Mouse (Mus musculus) midbrain, embryonic 10.5 days (tissue): ENCODE results near the gene P4ha1. TPM values are rescaled to one million over a fixed set of nuclear protein-coding genes. Genes with fewer than 3 reads are reported as not detected.
"Not testable (repeated sequence)": the region's sequence is repeated elsewhere in the genome, so short reads cannot be mapped to it uniquely, and the experiment has no call there.

Experiments
- DNase-seq: peaks from one replicate; pipeline ENCODE4 v3.0.0-alpha.2; 2017; ENCODE audit warnings: low spot score
- H3K27ac ChIP-seq: fragments of 300-500 bp; sonication (generic); replicated peaks from 2 replicates; pipeline ENCODE4 v1.5.1; 2016; ENCODE audit warnings: mild to moderate bottlenecking
- H3K27me3 ChIP-seq: fragments of 300-500 bp; sonication (generic); 2 replicates; pipeline ENCODE4 v1.6.1; 2016; ENCODE audit warnings: low read depth, mild to moderate bottlenecking; ENCODE audit not compliant: poor library complexity, severe bottlenecking
- H3K36me3 ChIP-seq: fragments of 300-500 bp; sonication (generic); 2 replicates; pipeline ENCODE4 v1.6.1; 2016; ENCODE audit warnings: mild to moderate bottlenecking, moderate library complexity
- H3K4me1 ChIP-seq: fragments of 300-500 bp; sonication (generic); 2 replicates; pipeline ENCODE4 v1.6.1; 2016
- H3K4me3 ChIP-seq: fragments of 300-500 bp; sonication (generic); 2 replicates; pipeline ENCODE4 v1.5.1; 2016; ENCODE audit warnings: mild to moderate bottlenecking, moderate library complexity
- H3K9me3 ChIP-seq: fragments of 300-500 bp; sonication (generic); replicated peaks from 2 replicates; pipeline ENCODE4 v1.6.1; 2016; ENCODE audit warnings: mild to moderate bottlenecking
- WGBS: fragments of 180-500 bp; shearing (Covaris S2); methylation state at CpG from one replicate; pipeline ENCODE4 v1.1.7; 2016; 5-methylcytosine and 5-hydroxymethylcytosine counted together
- polyA plus RNA-seq: library from polyadenylated mRNA; unstranded; fragments of >200 nt; fragmentation: Nextera tagmentation; extraction: Ambion mirVana; gene quantifications from 2 replicates; pipeline ENCODE4 v1.2.1, GENCODE M21; 2016

The P4ha1 gene
- polyA plus RNA-seq, 1 experiment from 2014 or later, result 50.9 TPM

- Histone ChIP-seq H3K27ac (no peak overlapping the region), H3K4me3 (no peak overlapping the region), H3K36me3 (peaks cover 89% of the 10 kb centered on the region), H3K4me1 (no peaks in the 10 kb centered on the region), H3K27me3 (no peaks in the 10 kb centered on the region), H3K9me3 (peaks cover 3% of the 10 kb centered on the region; the same call in 1 of the 2 replicates)
- WGBS, result 95% methylated on average over 4 of the region's 4 CpGs
- DNase-seq, result no peak
Observed at GRCm38 (mm10) chr10:59358744-59359143, 35.6 kb downstream of the P4ha1 start.

GRCm38 (mm10) chr10:59363208-59363607 lies 40.1 kb downstream of the P4ha1 start:
- peaks cover 3% of the 10 kb centered on the region; the same call in 1 of the 2 replicates for H3K9me3 ChIP-seq
- WGBS, result 92% methylated on average over 2 of the region's 2 CpGs
- H3K36me3 ChIP-seq, result peaks cover 96% of the 10 kb centered on the region
- no peak overlapping the region for H3K4me3 ChIP-seq
- no peak overlapping the region for H3K27ac ChIP-seq
- no peak for DNase-seq
- 0 out of 2 replicates have a peak, but pooled peaks cover 2% of the 10 kb centered on the region for H3K4me1 ChIP-seq
- H3K27me3 ChIP-seq, result no peaks in the 10 kb centered on the region

- Histone ChIP-seq H3K4me3 (no peak overlapping the region), H3K4me1 (0 out of 2 replicates have a peak, but pooled peaks cover 2% of the 10 kb centered on the region), H3K27ac (no peak overlapping the region), H3K36me3 (peaks cover 99% of the 10 kb centered on the region), H3K9me3 (peaks cover 3% of the 10 kb centered on the region; the same call in 1 of the 2 replicates), H3K27me3 (no peaks in the 10 kb centered on the region)
- WGBS, result 93% methylated on average over 3 of the region's 3 CpGs
- DNase-seq, result no peak
Observed at GRCm38 (mm10) chr10:59364551-59364950, 41.5 kb downstream of the P4ha1 start.

- Histone ChIP-seq H3K36me3 (peaks cover 99% of the 10 kb centered on the region), H3K27me3 (no peaks in the 10 kb centered on the region), H3K4me3 (no peak overlapping the region), H3K4me1 (0 out of 2 replicates have a peak, but pooled peaks cover 2% of the 10 kb centered on the region), H3K27ac (0 out of 2 replicates have a peak overlapping the region, but pooled peaks have one; percentile 7), H3K9me3 (no peaks in the 10 kb centered on the region)
- DNase-seq, result no peak
- 86% methylated on average over 5 of the region's 5 CpGs for WGBS
Observed at GRCm38 (mm10) chr10:59365804-59366589, 42.9 kb downstream of the P4ha1 start.

- 97% methylated on average over 4 of the region's 4 CpGs for WGBS
- Histone ChIP-seq H3K27me3 (no peaks in the 10 kb centered on the region), H3K27ac (no peak overlapping the region), H3K9me3 (no peaks in the 10 kb centered on the region), H3K4me1 (0 out of 2 replicates have a peak, but pooled peaks cover 2% of the 10 kb centered on the region), H3K36me3 (peaks cover 99% of the 10 kb centered on the region), H3K4me3 (no peak overlapping the region)
- no peak for DNase-seq
Observed at GRCm38 (mm10) chr10:59366746-59367145, 43.6 kb downstream of the P4ha1 start.

GRCm38 (mm10) chr10:59367206-59367605 lies 44.1 kb downstream of the P4ha1 start:
- Histone ChIP-seq H3K4me3 (no peak overlapping the region), H3K27me3 (no peaks in the 10 kb centered on the region), H3K4me1 (0 out of 2 replicates have a peak, but pooled peaks cover 2% of the 10 kb centered on the region), H3K9me3 (no peaks in the 10 kb centered on the region), H3K27ac (no peak overlapping the region), H3K36me3 (peaks cover 99% of the 10 kb centered on the region)
- DNase-seq, result no peak
- 88% methylated on average over 4 of the region's 4 CpGs for WGBS

- Histone ChIP-seq H3K36me3 (peaks cover 99% of the 10 kb centered on the region), H3K4me1 (0 out of 2 replicates have a peak, but pooled peaks cover 2% of the 10 kb centered on the region), H3K27me3 (no peaks in the 10 kb centered on the region), H3K9me3 (no peaks in the 10 kb centered on the region), H3K27ac (no peak overlapping the region), H3K4me3 (no peak overlapping the region)
- WGBS, result 94% methylated on average over 8 of the region's 8 CpGs
- no peak for DNase-seq
Observed at GRCm38 (mm10) chr10:59368729-59369128, 45.6 kb downstream of the P4ha1 start.

- H3K9me3 ChIP-seq, result no peaks in the 10 kb centered on the region
- 95% methylated on average over 9 of the region's 9 CpGs for WGBS
- no peaks in the 10 kb centered on the region for H3K27me3 ChIP-seq
- 0 out of 2 replicates have a peak, but pooled peaks cover 2% of the 10 kb centered on the region for H3K4me1 ChIP-seq
- peaks cover 99% of the 10 kb centered on the region for H3K36me3 ChIP-seq
- no peak for DNase-seq
- H3K27ac ChIP-seq, result no peak overlapping the region
- no peak overlapping the region for H3K4me3 ChIP-seq
Observed at GRCm38 (mm10) chr10:59369426-59369825, 46.3 kb downstream of the P4ha1 start.

GRCm38 (mm10) chr10:59377906-59378305 lies 54.8 kb downstream of the P4ha1 start:
- H3K4me1 ChIP-seq, result no peaks in the 10 kb centered on the region; the same call in 1 of the 2 replicates
- 97% methylated on average over 10 of the region's 10 CpGs for WGBS

GRCm38 (mm10) chr10:59378728-59379127 lies 55.6 kb downstream of the P4ha1 start:
- no peaks in the 10 kb centered on the region for H3K27me3 ChIP-seq
- H3K36me3 ChIP-seq, result peaks cover 29% of the 10 kb centered on the region
- DNase-seq, result no peak
- no peak overlapping the region for H3K4me3 ChIP-seq
- H3K27ac ChIP-seq, result no peak overlapping the region
- no peaks in the 10 kb centered on the region; the same call in 1 of the 2 replicates for H3K4me1 ChIP-seq
- H3K9me3 ChIP-seq, result no peaks in the 10 kb centered on the region
- WGBS, result 90% methylated on average over 4 of the region's 4 CpGs

More at GRCm38 (mm10) chr10:59377906-59378305, 54.8 kb downstream of the P4ha1 start:
- Histone ChIP-seq H3K9me3 (no peaks in the 10 kb centered on the region), H3K27me3 (no peaks in the 10 kb centered on the region), H3K4me3 (no peak overlapping the region), H3K27ac (no peak overlapping the region), H3K36me3 (peaks cover 37% of the 10 kb centered on the region)
- DNase-seq, result no peak

GRCm38 (mm10) chr10:59379927-59380326 lies 56.8 kb downstream of the P4ha1 start:
- 58% methylated on average over 3 of the region's 3 CpGs for WGBS
- no peak overlapping the region for H3K4me3 ChIP-seq
- no peak overlapping the region for H3K27ac ChIP-seq
- peaks cover 17% of the 10 kb centered on the region for H3K36me3 ChIP-seq
- no peak for DNase-seq
- H3K9me3 ChIP-seq, result no peaks in the 10 kb centered on the region
- H3K27me3 ChIP-seq, result no peaks in the 10 kb centered on the region
- no peaks in the 10 kb centered on the region; the same call in 1 of the 2 replicates for H3K4me1 ChIP-seq

- DNase-seq, result no peak
- peaks cover 16% of the 10 kb centered on the region; the same call in 1 of the 2 replicates for H3K36me3 ChIP-seq
- H3K27me3 ChIP-seq, result no peaks in the 10 kb centered on the region
- WGBS, result 83% methylated on average over 2 of the region's 2 CpGs
- no peak overlapping the region for H3K27ac ChIP-seq
- H3K9me3 ChIP-seq, result no peaks in the 10 kb centered on the region
- H3K4me1 ChIP-seq, result no peaks in the 10 kb centered on the region; the same call in 1 of the 2 replicates
- H3K4me3 ChIP-seq, result no peak overlapping the region
Observed at GRCm38 (mm10) chr10:59380411-59380821, 57.3 kb downstream of the P4ha1 start.

- DNase-seq, H3K27me3 ChIP-seq, H3K27ac ChIP-seq, H3K9me3 ChIP-seq, H3K4me1 ChIP-seq, H3K4me3 ChIP-seq: not testable (repeated sequence)
- peaks cover 16% of the 10 kb centered on the region; the same call in 1 of the 2 replicates for H3K36me3 ChIP-seq
- WGBS, result 83% methylated on average over 6 of the region's 10 CpGs
Observed at GRCm38 (mm10) chr10:59381563-59381962, 58.5 kb downstream of the P4ha1 start.
